Mouse (Mus musculus) layer of hippocampus, adult 2 months (tissue): ENCODE results near the gene Chrdl2. TPM values are rescaled to one million over a fixed set of nuclear protein-coding genes. Genes with fewer than 3 reads are reported as not detected.

Experiments
- DNase-seq, 2 experiments: peaks; one replicate each; pipeline ENCODE4 v3.0.0; 2022; ENCODE audit warnings: low spot score in 2 of 2
- H3K27ac ChIP-seq: fragments of 200-600 bp; 2 replicates; pipeline ENCODE4 v1.8.1; 2022
- H3K4me3 ChIP-seq: fragments of 200-600 bp; 2 replicates; pipeline ENCODE4 v1.8.1; 2022; ENCODE audit warnings: mild to moderate bottlenecking
- CTCF ChIP-seq: fragments of 200-600 bp; conservative IDR thresholded peaks from 2 replicates; pipeline ENCODE4 v1.8.1; 2022; ENCODE audit warnings: antibody characterized with exemption, mild to moderate bottlenecking, moderate library complexity
- total RNA-seq, 2 experiments: library from RNA; stranded (reverse); gene quantifications; 2 replicates each; pipeline ENCODE4 v1.2.3; 2021

Gene Chrdl2
- total RNA-seq, 2 experiments from 2014 or later: 0.27 to 0.38 TPM

GRCm38 (mm10) chr7:100080087-100080781, 74.3 kb downstream of the Chrdl2 start:
- TF ChIP-seq CTCF: no peak
- Histone ChIP-seq H3K4me3 (no peak overlapping the region), H3K27ac (no peak overlapping the region)
- no peak for DNase-seq

GRCm38 (mm10) chr7:100082836-100083235, 76.9 kb downstream of the Chrdl2 start:
- Histone ChIP-seq H3K4me3 (no peak overlapping the region), H3K27ac (no peak overlapping the region)
- no peak for TF ChIP-seq CTCF
- DNase-seq: no peak

GRCm38 (mm10) chr7:100083812-100084211, 77.8 kb downstream of the Chrdl2 start:
- TF ChIP-seq CTCF: no peak; the same call in 1 of the 2 replicates
- Histone ChIP-seq H3K27ac (no peak overlapping the region), H3K4me3 (no peak overlapping the region)
- no peak for DNase-seq

Other genes starting within 250 kb of the Chrdl2 start
- not detected for gene Olfr521, start 242.7 kb upstream of the Chrdl2 start, total RNA-seq
- gene Neu3, start 177.8 kb upstream of the Chrdl2 start, total RNA-seq: 1 to 10 TPM; 3.3 to 3.6 TPM
- gene Xrra1, start 147.1 kb upstream of the Chrdl2 start, total RNA-seq: 1 to 10 TPM; 1.2 to 1.4 TPM
- gene Spcs2, start 142.7 kb upstream of the Chrdl2 start, total RNA-seq: 10 to 100 TPM; 94.6 to 99.4 TPM
- 10 to 100 TPM; 26.6 to 28.2 TPM for gene Rnf169, start 25.7 kb upstream of the Chrdl2 start, total RNA-seq
- gene Pold3, start 115.4 kb downstream of the Chrdl2 start, total RNA-seq: 10 to 100 TPM; 37.0 to 37.4 TPM
- 1 to 10 TPM; 3.9 to 5.4 TPM for gene Lipt2, start 153.1 kb downstream of the Chrdl2 start, total RNA-seq
- gene Kcne3, start 170.3 kb downstream of the Chrdl2 start, total RNA-seq: 1 to 10 TPM in 1 of 2 experiments, under 1 TPM in 1; 0.54 to 1.2 TPM
- 100 to 1,000 TPM; 282 to 286 TPM for gene Pgm2l1, start 221.2 kb downstream of the Chrdl2 start, total RNA-seq